Mouse (Mus musculus): ENCODE measurements around the gene Mfsd2a. TPM values are rescaled to one million over a fixed set of nuclear protein-coding genes. Genes with fewer than 3 reads are reported as not detected.
A peak's percentile ranks its signal among the peaks of the same experiment; 100 is the strongest.

Gene Mfsd2a
- total RNA-seq, 2 experiments from 2014 or later, result not detected

- no peak for ATAC-seq (replicated peaks; ENCODE audit: low FRiP score, poor library complexity, severe bottlenecking)
Observed at GRCm38 (mm10) chr4:122980684-122981083, 19.7 kb upstream of the Mfsd2a start.

- no peak for ATAC-seq (replicated peaks; ENCODE audit: low FRiP score, poor library complexity, severe bottlenecking)
Observed at GRCm38 (mm10) chr4:122979826-122980225, 18.8 kb upstream of the Mfsd2a start.

DNA sequence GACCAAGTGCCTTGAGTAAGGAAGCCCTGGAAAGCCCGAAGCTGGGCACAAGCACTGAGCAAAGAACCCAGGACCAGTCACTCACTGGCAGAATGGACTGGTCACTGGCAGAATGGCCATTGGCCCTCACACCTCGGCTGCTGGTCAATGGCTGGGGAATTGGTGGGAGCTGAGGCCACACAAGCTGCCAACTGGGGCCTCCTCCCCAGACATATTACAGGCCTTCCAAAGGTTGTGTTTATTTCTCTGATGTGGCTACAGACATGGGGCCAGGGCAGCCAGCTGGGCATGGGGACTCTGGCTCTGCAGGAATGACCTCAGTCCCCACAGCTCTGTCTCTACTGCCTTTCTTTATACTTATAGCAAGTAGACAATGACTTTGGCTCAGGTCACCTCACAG lies 17.9 kb upstream of the Mfsd2a start:
- no peak for ATAC-seq (replicated peaks; ENCODE audit: low FRiP score, poor library complexity, severe bottlenecking)

- no peak for ATAC-seq (replicated peaks; ENCODE audit: low FRiP score, poor library complexity, severe bottlenecking)
Observed at GRCm38 (mm10) chr4:122976885-122977284, 15.9 kb upstream of the Mfsd2a start.

- no peak for ATAC-seq (replicated peaks; ENCODE audit: low FRiP score, poor library complexity, severe bottlenecking)
Observed at GRCm38 (mm10) chr4:122974976-122975520, 14.1 kb upstream of the Mfsd2a start.

- ATAC-seq (replicated peaks; ENCODE audit: low FRiP score, poor library complexity, severe bottlenecking), result no peak
Observed at GRCm38 (mm10) chr4:122972056-122972455, 11.1 kb upstream of the Mfsd2a start.

- ATAC-seq (replicated peaks; ENCODE audit: low FRiP score, poor library complexity, severe bottlenecking), result no peak
Observed at GRCm38 (mm10) chr4:122971646-122972045, 10.7 kb upstream of the Mfsd2a start.

- no peak for ATAC-seq (replicated peaks; ENCODE audit: low FRiP score, poor library complexity, severe bottlenecking)
Observed at GRCm38 (mm10) chr4:122971191-122971590, 10.2 kb upstream of the Mfsd2a start.

DNA sequence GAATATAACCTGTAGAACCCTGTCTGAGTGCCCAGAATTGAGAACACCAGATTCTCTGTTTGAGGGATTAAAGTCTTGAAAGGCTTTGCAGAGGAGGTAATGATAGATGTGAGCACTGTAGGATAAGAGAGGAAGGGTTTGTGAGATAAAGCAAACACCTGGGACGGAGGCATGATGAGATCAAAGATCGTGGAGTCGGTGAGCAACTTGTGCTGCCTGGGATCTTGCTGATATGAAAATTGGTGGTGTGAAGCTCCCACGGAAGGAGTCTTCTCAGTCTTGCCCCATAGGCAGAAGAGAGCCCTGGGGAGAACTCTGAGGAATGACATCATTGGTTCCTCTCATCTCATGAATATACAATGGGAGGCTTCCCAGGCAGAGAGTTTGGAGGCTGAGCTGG lies 7.1 kb upstream of the Mfsd2a start:
- no peak for ATAC-seq (replicated peaks; ENCODE audit: low FRiP score, poor library complexity, severe bottlenecking)

DNA sequence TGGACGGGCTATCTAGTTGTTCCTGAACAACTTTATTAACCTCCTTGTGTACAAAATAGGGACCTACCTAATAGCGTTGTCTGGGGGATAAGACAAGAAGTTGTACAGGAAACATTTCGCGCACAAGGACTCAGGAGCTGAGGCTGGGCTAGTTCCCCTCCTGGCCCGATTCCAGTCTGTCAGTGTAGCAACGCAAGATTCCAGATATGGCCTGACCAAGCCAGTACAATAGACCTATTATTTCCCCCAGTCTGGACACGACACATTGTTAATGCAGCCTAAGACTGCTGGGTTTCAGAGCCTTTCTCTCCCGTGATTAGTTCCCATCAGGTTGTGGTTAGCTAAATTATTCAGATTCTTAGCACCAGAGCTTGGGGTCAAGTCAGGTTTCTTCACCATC lies 1.8 kb upstream of the Mfsd2a start:
- ATAC-seq (replicated peaks; ENCODE audit: low FRiP score, poor library complexity, severe bottlenecking), result no peak

GRCm38 (mm10) chr4:122961589-122961988 lies 601 bp upstream of the Mfsd2a start:
- no peak for ATAC-seq (replicated peaks; ENCODE audit: low FRiP score, poor library complexity, severe bottlenecking)

DNA sequence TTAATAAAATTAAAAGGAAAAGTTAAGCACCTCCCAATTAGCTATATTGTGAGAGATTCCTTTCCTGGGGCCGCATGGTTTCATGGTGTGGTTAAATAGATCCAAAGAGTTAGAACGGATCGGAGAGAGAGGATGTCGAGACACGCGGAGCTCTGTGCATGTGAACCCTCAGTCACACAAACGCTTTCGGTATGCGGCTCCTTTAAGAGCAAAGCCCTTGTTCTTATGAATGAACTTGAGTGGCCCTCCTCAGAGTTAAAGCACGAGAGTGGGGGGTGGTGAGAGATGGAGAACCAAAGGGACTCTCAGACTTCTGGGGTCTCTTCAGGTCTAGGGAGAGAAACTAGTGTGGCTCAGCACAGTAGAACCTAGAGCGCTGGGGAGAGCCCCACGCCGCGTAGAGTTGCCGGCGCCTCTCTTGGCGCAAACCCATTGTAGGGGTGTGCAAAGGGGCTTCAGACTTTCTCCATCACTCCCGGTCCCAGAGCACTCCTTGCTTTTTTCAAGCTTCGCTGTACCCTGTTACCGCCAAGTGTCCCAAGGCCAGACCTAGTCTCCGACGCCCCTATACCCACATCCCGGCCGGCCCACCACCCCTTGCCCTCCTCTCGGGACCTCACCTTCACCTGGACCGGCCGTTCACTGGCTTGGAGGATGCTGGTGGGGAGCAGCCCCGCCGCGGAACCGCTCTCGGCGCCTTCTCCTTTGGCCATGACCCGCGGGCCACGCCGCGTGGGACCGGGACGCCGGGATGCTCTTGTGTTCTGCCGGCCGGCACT lies 478 bp downstream of the Mfsd2a start:
- no peak for ATAC-seq (replicated peaks; ENCODE audit: low FRiP score, poor library complexity, severe bottlenecking)

DNA sequence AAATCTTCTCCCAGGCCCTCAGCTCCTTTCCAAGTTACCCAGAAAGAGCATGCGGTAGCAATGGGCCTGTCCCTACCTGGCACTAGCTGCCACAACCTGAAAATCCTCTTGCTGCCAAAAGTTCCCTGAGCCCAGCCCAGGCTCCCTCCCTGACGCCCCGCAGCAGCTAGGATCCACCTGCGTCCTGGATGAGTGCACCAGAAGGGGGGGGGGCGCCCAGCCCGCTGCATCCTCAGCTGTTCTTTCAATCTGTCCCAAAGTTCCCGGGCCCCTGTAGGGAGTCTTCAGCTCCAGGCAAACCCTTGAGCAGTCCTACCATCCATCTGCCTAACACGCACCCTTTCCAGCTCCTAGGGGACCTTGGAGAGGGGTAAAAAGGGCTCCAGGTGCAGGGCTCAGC lies 1.2 kb downstream of the Mfsd2a start:
- ATAC-seq (replicated peaks; ENCODE audit: low FRiP score, poor library complexity, severe bottlenecking), result no peak

DNA sequence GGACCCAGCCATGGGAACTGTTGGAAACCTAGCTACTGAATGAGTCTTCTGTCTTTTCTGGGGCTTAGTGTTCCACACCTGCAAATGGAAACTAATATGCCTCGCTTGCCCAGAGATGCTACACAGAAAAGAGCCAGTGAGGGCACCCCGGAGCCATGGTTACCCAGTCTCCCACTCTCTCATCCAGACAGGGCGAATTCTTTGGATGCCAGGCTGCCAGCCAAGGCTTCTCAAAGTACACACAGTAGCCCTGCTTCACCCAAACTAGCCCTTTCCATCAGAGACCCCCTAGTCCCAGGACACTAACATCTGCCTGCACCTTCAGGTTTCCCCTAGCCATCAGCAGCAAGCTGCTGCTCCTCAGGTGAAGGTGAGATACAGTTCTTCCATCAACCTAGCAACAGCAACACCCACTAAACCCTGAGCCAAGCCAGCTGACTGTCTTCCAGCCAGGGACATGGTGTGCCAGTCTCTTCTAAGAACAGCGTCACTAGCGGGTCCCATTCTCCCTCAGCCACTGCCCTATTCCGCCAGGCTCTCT lies 2.4 kb downstream of the Mfsd2a start:
- no peak for ATAC-seq (replicated peaks; ENCODE audit: low FRiP score, poor library complexity, severe bottlenecking)

GRCm38 (mm10) chr4:122956301-122956700 lies 4.7 kb downstream of the Mfsd2a start:
- no peak for ATAC-seq (replicated peaks; ENCODE audit: low FRiP score, poor library complexity, severe bottlenecking)

DNA sequence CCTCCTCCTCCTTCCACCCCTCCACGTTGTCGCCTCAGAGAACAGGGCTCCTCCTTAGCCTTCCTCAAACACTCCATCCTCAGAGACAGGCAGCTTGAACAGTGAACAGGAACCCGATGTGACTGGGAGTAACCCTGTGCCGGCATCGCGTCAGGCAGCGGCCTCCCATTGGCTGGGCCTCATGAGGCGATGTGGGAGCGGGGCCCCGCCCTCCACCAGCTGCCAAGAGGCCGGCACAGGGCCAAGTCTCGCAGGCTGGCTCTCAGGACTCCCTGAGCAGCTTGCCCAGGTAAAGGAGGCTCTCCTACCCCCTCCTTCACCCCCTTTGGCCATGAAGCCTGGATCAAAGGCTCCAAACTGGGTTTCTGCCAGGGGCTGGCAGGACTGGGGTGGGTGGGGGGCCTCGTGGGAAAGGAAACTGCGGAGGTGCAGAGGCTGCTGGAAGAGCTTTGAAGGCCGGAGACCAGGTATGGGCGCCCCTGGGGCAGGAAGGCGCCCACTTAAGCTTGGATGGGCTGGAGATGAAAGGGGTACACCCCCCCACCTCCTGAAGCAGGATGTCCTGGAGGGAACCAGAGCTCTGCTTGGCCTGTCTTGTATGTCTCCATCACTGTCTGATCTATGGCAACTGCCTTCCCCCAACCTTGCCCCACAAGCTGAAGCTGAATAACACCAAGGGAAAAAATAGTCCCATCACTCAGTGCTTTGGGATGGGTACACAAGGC lies 5.4 kb downstream of the Mfsd2a start:
- peak; percentile 99 for ATAC-seq (replicated peaks; ENCODE audit: low FRiP score, poor library complexity, severe bottlenecking)

GRCm38 (mm10) chr4:122954680-122955411 lies 6.1 kb downstream of the Mfsd2a start:
- peak; percentile 26; the same call in 1 of the 2 replicates for ATAC-seq (replicated peaks; ENCODE audit: low FRiP score, poor library complexity, severe bottlenecking)

- ATAC-seq (replicated peaks; ENCODE audit: low FRiP score, poor library complexity, severe bottlenecking), result no peak
Observed at GRCm38 (mm10) chr4:122949096-122949495, 11.9 kb downstream of the Mfsd2a start.

DNA sequence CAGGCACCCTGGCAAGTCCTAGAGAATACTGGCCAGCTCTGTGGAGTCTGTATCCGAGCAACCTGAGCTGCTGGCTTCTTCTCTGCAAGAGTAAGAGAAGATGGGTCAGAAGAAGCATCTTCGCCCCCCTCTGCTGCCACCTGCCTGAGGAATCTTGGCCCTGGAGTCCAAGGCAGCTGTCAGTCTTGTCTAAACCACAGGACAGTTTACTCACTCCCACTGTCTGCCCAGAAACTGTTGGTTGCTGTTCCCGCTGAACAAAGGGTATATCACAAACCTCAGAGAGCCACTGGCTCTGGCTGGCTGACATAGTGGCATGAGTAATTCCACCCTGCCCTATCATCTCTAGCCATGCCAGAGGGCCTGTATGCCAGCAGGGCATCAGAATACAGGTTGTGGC lies 13.8 kb downstream of the Mfsd2a start:
- no peak for ATAC-seq (replicated peaks; ENCODE audit: low FRiP score, poor library complexity, severe bottlenecking)

GRCm38 (mm10) chr4:122944408-122944807 lies 16.6 kb downstream of the Mfsd2a start:
- ATAC-seq (replicated peaks; ENCODE audit: low FRiP score, poor library complexity, severe bottlenecking), result 0 out of 2 replicates have a peak, but pooled peaks have one; percentile 30
